In genomic region chr9:40455336-40456185, GRCm38 (mm10) we compare ENCODE assay signal across 8 mouse cellular contexts.
DNase-seq lines count a peak whose midpoint lies in the region; ATAC-seq and TF ChIP-seq lines count a peak whose summit lies in the region.

No protein-coding gene starts in this region.

- H3K79me2 ChIP-seq in macrophage (ENCODE audit: inconsistent target) = peaks cover 59% of the 10 kb centered on the region

- intact Hi-C loops in heart, postnatal 14 days (cut with DNase I) = loop anchor here (2.0 to 5.0 kb wide), 2 partner anchors 39 to 127 kb away; no protein-coding TSS in a partner anchor

- no peaks in the 10 kb centered on the region for H3K36me3 ChIP-seq in E14TG2a.4 (ENCODE audit: insufficient read depth, low read length)
- no peaks in the 10 kb centered on the region for H3K36me3 ChIP-seq in forebrain, embryonic 12.5 days (replicated peaks)
- no peaks in the 10 kb centered on the region for H3K36me3 ChIP-seq in macrophage (ENCODE audit: inconsistent target)

- peak overlapping the region; percentile 66 for H3K9ac ChIP-seq in forebrain, embryonic 12.5 days

- peak overlapping the region; percentile 84 for H3K4me3 ChIP-seq in E14TG2a.4 (replicated peaks; ENCODE audit: low read length)
- peak overlapping the region; percentile 58 for H3K4me3 ChIP-seq in forebrain, embryonic 12.5 days (replicated peaks)
- peak overlapping the region; percentile 89 for H3K4me3 ChIP-seq in macrophage (ENCODE audit: inconsistent target)

- under 1% methylated on average over 67 of the region's 77 CpGs for WGBS in forebrain, embryonic 12.5 days
- WGBS in macrophage (ENCODE audit: missing documents) = under 1% methylated on average over 76 of the region's 77 CpGs

- no peaks in the 10 kb centered on the region for H3K9me3 ChIP-seq in E14TG2a.4 (ENCODE audit: low read length)
- no peaks in the 10 kb centered on the region for H3K9me3 ChIP-seq in forebrain, embryonic 12.5 days

- no peak for TF ChIP-seq CTCF in E14TG2a.4 (conservative IDR thresholded peaks at IDR 0.05; ENCODE audit: low read length)

- DNase-seq in c-Kit-positive CD71-negative TER-119-negative erythroid progenitor cells, embryonic 14.5 days (ENCODE audit: low read depth) = peak; percentile 62
- DNase-seq in heart, postnatal 14 days = peak; percentile 68
- DNase-seq in left cerebral cortex, adult 8-10 months (ENCODE audit: low spot score in 2 of 2) = peak; percentile 15 to 34
- peak; percentile 69 for DNase-seq in retina, postnatal 1 day
- peak; percentile 81 to 83 for DNase-seq in thymus, postnatal 36 days

- no peak overlapping the region for H3K27ac ChIP-seq in forebrain, embryonic 12.5 days
- peak overlapping the region; percentile 87 for H3K27ac ChIP-seq in macrophage

- peak overlapping the region; percentile 98 for H3K4me2 ChIP-seq in forebrain, embryonic 12.5 days

- ATAC-seq in forebrain, embryonic 12.5 days (ENCODE audit: low FRiP score) = peak; percentile 66

- H3K27me3 ChIP-seq in E14TG2a.4 (ENCODE audit: insufficient read depth, low read length) = peaks cover 60% of the 10 kb centered on the region
- H3K27me3 ChIP-seq in forebrain, embryonic 12.5 days = peaks cover 39% of the 10 kb centered on the region

- peaks cover 27% of the 10 kb centered on the region for H3K4me1 ChIP-seq in E14TG2a.4 (replicated peaks; ENCODE audit: low read depth, low read length)
- peaks cover 17% of the 10 kb centered on the region; the same call in 1 of the 2 replicates for H3K4me1 ChIP-seq in forebrain, embryonic 12.5 days

Comparison
In these comparisons a context has a peak if more than half of its experiments do, and no peak if none do; other contexts are left out.
1. DNase-seq: peak in every context shown above with its lines; median percentile 82 in thymus, postnatal 36 days; 69 in retina, postnatal 1 day; 68 in heart, postnatal 14 days; 62 in c-Kit-positive CD71-negative TER-119-negative erythroid progenitor cells, embryonic 14.5 days; 24 in left cerebral cortex, adult 8-10 months.